Mouse (Mus musculus) CD4-positive, CD25-positive, alpha-beta regulatory T cell, adult 4 months (primary cell): ENCODE results near the gene Btg4. TPM values are rescaled to one million over a fixed set of nuclear protein-coding genes. Genes with fewer than 3 reads are reported as not detected.

Experiments
- ATAC-seq: one replicate; pipeline ENCODE4 v1.8.0; 2017
- polyA plus RNA-seq, 2 experiments: library from polyadenylated mRNA; unstranded; fragments of 100-300 nt; shearing (Covaris generic); gene quantifications; one replicate each; pipeline ENCODE4 v1.2.1; 2017

Gene Btg4
- not detected for polyA plus RNA-seq

DNA sequence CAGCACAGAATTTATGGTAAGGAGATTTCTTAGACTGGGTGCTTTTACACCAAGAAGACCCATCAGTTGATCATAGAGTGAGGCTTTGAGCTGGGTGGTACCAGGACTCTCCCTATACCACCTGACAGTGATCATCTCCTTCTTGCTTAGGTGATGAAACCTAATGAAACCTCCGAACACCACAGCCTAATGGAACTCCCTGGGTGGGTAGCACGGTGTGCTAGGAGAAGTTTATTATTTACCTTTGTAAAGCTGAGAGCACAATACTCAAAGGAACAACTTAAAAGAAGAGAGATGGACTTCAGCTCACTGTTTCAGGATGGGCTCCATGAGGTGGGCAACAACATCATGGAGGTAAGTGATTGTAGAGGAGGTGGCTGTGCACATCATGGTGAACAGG, at the start of gene Btg4:
Gene Btg4 (plus strand): TSS at position 301 of the 400 bp plus-strand sequence.
- ATAC-seq = no peak

DNA sequence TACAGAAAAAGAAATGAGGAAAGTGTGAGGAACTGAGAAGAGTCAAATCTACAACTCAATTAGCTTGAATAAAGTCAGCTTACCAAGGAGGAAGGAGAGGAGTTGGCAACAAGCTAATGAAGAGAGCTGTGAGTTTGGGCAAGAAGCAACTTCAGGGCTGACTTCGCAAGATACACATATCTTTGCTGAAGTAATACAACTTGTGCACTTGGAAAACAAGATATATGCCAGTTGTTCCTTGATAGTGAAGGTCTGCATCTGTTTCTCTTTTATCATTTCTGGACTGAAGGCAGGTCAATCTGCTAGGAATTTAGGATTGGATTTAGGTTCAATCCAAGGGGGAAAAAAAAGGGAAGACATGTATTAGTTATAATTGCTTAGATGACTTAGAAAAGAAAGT, 47.1 kb upstream of the Btg4 start:
- ATAC-seq = no peak

DNA sequence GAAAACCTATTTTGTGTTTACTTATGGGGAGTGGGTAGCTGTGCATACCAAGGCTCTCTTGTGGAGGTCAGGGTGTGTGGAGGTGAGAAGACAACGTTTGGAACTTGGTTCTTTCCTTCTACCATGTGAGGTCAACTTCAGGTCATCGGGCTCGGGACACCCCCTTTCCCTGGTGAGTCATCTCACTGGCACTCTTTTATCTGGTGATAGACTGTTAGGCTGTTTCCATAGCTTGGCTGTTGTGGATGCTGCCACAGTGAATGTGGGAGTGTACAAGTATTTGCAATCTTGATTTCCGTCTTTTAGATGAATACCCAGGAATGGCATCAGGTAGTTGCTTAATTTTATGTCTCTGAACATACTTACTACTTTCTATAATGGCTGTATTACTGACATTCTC, 45.0 kb upstream of the Btg4 start:
- no peak for ATAC-seq

DNA sequence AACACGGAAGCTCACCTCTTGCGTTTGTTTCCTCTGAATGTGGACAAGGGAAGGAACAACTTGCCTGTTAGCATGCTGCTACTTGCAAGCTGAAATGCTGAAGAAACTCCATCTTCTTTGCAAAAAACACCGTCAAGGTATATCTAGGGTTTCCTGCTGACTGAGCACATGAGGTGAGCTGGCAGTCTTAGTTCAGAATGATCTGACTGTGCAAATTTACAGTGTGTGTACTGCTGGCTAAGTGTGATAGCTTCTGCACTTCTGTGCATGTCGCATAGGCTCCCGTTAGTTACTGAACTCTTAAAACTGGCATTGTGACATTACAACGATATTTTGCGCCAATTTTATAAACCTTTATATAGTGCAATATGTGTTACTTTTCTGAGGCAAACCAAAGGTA, 41.0 kb upstream of the Btg4 start:
- peak; percentile 35 for ATAC-seq

DNA sequence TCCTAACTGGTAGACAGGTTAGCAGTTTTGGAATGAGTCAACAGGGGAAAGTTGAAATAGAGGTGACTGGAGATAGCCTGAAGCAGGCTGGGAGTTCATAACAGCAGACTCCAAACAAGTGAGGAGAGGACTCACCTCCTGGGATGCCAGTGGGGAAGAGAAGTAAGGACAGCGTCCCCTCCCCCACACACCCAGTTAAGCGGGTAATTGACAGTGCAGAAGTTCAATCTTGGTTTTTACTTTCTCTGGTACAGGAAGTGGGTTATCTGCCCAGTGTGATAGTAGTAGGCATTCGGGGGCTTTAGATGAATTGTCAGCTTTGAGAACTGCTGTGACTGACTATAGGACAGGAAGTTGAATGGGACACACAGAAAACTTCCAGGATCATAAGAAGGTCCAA, 40.4 kb upstream of the Btg4 start:
- peak; percentile 92 for ATAC-seq

DNA sequence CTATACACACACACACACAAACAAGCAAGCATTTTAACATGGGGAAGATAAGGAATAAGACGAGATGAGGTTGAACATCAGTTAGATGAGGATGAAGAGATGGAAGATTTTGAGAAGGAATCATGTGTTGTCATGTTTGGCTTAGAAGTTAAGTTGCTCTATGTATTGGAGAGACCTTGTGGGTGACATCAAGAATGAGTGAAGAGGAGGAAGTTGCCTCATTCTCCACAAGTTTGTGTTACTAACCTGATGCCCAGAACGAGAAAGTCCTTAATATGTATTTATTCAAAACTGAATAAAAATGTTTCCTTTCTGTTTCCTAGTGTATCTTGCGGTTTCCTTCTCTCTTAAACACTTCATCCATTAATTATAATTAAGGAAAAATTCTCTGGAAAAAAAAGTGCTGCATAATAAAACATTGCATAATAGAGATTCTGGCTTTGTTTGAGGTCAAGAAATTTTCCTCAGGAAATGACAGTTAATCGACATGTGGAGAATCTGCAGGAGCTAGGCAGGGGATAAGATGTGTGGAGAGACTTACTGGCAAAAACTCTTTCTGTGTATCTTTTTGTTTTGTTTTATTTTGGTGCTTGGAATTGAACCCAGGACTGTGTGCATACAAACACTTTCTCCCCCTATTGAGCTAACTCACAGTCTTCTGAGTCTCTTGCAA, 39.4 kb upstream of the Btg4 start:
- ATAC-seq = no peak

DNA sequence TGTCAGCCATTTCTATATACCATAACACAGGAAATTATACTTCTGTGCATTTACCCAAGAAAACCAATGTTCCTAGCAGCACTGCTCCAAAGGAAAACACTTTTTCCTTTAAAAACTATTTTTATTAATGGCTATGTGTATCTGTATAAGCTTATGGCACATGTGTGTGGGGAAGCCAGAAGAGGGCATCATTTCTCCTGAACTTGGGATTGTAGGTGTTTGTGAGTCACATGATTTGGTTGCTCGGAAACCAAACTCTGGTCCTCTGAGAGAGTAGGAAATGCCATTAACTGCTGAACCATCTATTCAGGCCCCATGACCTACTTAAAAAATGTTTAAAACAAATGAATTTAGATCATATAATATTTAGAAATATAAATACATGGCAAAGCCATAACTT, 33.7 kb upstream of the Btg4 start:
- no peak for ATAC-seq

DNA sequence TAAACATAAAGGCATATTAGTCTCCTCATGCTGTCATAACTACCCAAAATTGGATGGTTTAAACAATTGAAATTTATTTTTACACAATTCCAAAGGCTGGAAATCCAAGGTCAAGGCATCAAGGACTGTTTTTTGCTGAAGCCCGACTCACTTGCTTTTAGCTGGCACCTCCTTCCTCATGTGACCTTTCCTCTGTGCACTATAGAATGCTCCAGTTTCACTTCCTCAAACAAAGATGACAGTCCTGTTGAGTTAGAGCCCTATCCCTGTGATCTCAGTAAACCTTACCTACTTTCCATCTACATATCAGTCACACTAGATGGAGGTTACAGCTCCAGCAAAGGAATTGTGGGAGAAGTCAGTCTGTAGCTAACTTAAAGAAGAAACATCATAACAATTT, 30.6 kb upstream of the Btg4 start:
- no peak for ATAC-seq

DNA sequence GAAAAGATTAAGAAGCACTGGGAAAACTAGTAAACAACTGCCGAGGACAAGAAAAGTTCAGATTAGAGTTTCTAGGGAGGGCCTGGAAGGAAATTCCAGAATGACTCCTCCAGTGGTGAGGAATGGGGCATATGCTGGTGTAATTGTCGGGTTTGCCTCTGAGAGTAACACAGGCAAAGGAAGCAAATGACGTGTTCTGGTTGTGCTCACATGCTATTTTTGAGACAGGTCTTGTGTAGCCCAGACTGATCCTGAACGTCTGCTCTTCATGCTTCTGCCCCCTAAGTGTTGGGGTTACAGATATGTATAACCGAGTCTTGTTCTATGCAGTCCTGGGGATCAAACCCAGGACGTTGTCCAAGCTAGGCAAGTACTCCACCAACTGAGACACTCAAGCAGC, 29.1 kb upstream of the Btg4 start:
- no peak for ATAC-seq

DNA sequence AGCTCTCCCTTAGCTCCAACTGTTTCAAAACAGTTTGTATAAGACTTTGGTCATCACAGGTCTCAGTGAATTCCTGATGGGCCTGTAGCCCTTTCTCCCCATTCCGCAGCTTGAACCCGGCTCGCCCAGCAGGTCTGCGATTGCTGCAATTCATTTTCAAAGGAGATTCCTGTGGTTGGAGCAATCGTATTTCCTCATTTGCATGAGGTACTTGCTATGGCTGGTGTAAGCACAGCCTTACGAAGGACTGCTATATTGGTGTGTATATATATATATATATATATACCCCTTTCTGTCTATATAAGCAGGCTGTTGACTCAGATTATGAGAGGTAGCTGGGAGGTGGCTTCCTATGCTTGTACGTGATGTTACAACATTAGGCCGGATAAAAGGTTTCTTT, 28.4 kb upstream of the Btg4 start:
- no peak for ATAC-seq

DNA sequence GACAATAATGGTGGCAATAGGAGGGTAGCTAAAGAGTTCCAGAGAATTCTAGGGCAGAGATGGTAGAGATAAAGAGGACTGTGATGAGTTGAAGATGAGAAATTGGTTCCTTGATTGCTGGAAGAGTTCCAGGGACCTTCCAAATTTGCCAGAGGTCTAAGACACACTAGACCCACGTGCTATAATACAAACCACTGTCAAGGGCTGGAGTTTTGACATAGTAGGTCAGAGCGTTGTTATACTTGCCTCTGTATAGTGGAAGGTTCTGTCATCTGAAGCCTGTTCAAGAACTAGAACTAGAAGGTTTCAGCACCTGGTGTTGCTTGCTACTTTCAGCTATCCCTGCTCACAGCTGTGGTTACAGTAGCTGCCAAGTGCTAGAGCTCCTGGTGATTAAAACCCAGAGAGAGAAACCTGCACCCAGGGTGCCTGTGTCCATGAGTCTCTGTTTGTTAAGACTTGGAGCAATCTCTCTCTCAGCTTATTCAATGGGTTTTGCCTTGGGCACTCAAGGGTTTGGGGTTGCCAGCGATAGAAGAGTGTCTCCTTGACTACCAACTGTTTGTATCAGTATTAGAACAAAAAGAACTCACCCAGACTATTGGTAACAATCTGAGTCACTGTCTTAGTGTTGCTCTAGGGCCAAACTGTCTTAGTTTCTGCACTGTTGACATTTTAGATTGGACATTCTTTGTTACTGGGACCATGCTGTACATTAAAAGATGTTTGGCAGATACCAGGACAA, 27.7 kb upstream of the Btg4 start:
- ATAC-seq = peak; percentile 76

DNA sequence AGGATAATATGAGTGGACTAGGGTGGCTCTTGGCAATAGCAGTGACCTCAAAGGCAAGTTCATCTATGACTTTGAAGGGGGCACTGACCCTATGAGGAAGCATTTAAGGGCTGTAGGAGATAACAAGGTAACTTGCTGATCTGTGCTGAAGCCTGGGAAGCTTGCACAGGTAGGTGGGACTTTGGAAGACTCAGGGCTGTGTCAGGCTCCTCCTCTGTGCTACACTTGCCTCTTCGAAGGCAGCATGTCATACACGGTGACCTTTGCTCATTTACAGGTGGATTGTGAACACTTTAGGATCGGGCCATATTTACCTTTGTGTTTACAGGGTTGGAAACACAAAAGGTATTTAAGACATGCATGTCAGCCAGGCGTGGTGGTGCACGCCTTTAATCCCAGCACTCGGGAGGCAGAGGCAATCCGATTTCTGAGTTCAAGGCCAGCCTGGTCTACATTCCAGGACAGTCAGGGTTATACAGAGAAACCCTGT, 19.2 kb upstream of the Btg4 start:
- no peak for ATAC-seq

DNA sequence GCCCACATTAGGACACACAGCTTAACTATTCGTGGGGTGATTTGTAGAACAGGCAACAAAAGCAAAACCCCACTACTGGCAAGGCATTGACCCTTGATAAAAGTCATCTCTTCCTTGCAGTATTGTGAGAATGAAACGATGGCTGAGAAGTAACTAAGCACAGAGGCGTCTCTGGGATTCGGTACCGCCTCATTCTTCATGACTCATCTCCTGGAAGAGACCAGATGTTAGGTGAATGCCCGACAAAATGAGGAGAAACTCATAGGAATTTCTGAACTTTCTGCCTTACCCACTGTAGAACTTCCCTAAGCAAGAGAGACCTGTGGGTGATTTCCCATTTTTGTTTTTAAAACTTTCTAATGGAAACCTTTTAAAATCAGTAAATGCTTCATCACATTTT, 18.6 kb upstream of the Btg4 start:
- ATAC-seq = no peak

DNA sequence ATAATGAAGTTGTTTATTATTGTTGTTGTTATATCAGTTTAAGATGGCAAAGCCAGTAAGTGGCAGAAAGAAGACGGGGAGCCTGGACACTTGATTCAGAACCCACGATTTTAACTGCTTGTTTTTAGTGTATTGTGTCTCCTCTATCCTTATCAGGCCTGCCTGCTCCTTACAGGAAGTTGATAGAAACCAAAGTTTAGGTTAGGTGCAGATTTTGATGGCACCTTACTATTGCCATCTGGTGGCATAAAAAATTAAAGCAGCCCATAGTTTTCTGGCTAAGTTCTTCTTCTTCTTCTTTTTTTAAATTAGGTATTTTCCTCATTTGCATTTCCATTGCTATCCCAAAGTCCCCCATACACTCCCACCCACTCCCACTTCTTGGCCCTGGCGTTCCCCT, 8.5 kb upstream of the Btg4 start:
- ATAC-seq = peak; percentile 80

DNA sequence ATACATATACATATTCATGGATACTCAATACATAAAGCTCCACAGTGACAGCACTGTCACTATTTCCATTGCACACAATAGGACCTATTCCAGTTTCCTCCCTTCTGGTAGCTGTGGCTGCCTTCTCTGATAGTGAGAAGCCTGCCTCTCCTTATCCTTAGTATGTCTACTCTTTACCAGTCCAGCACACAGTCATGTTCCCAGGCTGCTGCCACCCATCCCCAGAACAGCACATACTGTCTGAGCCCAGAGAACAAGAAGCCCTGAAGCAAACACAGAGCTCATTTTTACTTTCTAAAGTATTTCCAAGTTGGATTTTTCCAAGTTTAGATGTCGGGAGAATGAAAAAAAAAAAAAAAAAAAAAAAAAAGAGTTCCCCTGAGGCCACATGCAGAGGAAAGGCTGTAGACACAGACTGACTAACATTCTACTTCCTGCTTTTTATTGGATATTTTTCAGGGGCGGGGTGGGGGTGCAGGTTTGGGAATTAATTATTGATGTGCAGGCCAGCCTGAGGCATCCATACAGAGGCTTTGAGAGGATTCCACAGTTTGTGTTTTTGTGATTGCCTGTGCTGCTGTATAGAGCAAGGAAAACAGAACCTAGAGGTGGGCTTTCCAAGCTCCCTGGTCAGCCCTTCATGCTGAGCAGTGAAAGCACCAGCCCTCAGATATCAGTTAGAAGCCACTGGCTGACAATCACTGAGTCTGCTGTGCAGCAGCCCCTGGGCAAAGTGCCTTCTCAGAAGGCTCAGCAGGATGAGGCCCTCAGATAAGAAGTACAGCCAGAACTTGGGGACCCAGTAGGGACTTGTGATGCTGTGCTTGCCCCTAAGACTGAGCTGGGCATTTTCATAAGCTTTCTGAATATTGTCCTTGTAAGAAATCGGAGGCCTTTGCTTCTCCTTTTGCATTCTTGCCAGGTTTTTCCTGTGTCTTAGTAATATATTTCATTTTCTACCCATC, 4.1 kb upstream of the Btg4 start:
- ATAC-seq = no peak

DNA sequence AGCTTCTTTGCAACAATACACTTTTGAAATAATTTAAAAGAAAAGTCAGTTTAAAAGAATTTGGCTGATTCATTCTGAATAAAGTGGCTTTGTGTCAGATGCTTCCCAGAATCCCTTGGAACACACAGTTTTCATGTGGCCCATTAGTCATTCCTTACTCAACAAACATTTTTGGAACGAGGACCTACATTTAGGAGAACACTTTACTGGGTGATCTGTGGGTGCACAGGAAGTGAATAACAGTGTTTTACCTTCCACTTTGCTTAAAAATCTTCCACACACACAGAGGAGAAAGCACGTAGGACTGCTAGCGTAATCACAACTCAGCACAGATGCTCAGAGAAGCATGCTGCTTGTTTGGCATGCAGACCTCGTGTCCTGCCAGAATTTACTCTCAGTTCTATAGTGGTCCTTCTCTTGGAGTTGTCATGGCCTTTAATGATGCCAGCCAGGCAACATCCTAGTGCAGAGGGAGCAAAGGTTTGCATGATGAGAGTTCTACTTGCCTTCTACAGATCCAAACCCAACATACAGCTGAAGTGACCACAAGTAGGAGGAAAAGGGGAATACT, 1.7 kb upstream of the Btg4 start:
- no peak for ATAC-seq

DNA sequence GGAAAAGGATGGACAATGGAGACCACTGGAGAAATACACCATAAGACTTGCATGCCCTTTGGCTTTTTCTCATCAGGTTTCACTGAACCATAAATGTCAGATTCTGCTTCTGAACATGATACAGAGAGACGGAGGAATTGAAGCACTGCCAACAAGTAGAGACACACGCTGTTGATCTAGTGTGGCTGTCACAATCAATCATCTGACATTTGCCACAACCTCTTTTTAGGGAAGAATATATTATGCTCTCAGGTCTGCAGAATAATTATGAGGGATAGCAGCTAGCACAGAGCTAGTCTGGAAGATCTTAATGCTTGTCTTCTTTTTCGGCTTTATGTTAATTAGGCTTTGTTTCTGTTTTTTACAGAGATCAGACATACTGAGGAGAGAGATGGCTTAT, 7.5 kb downstream of the Btg4 start:
- no peak for ATAC-seq

DNA sequence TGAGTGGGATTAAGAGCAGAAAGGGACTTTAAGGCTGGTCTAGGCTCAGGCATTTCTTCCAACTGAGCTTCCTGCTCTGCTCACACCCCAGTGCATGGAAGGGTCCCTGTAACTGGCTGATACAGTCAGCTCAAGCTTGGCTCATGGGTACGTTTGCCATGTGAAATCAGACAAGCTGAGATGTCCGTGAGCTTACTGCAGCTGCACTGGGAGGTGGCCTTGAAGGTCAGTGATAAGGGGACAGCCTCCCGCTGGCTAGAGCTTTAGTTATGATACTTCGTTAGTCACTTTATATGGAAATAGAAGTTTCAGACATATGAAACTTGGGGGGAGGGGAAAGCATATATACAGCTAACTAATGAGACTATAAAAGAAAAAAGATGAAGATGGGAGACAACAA, 10.1 kb downstream of the Btg4 start:
- ATAC-seq = no peak

DNA sequence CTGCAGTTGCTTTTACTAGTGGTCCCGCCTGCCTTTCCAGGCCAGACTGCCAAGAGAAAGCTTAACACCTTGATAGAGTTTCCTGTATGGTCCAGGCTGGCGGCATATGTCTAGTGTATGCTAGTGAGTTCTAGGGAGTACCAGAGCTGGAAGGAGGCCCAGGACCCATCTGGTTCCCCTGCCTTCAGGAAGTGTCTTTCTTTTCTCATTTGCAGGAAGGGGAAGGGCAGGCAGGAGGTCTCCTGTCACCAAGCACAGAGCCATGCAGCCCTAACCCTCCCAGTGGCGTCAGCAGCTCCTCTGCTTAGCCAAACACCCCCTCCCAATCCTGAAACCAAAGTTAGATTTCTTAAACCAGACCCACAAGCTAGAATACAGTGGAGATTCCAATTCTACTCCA, 15.1 kb downstream of the Btg4 start:
- ATAC-seq = no peak

DNA sequence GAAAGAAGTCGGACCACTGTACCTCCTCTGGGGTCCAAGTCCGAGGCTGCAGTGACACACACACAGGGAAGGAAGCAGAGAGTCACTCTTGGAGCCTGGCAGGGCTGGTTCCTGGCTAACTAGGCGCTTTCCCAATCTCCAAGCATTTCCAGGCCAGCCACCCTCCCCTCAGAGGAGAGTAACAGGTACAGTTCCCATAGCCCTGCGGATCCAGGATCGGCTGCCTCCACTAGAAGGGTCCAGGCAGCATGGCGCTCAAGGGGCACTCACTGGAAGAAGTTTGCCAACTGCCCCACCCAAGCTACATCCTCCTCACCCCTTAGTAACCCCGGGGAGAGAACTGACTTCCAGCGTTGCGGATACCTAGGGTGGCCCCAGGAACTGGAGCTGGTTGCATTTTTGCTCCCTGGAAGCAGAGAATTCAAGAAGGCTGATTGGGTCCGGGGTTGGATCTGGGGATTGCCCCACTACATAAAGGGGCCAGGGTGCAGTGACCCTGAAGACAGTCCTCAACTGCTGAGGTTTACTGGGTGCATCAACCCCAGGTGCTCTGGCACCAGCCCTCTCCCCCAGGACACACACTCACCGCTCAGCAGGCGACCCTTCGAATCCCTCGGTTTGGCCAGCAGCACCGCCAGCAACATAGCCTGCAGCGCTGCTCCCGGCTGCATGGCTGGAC, 15.7 kb downstream of the Btg4 start:
- ATAC-seq = no peak

DNA sequence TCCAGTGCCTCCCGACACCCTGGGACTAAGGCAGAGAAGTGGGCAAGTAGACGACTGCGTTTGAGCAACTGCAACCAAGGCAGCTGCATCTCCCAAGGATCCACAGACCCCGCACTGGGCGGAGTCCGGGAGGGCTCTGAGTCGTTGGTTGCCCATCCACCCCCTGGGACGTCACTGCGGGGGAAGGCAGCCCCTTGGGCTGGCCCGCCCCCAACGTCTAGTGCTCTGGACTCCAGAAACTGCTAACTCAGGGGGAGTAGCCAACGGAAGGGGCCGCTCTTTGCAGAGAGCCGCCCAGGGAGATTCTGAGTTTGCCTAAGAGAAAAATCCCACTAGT, 16.2 kb downstream of the Btg4 start, which contains the start of gene Layn:
Gene Layn (minus strand): TSS at position 116 of the 337 bp plus-strand sequence.
- ATAC-seq = no peak

DNA sequence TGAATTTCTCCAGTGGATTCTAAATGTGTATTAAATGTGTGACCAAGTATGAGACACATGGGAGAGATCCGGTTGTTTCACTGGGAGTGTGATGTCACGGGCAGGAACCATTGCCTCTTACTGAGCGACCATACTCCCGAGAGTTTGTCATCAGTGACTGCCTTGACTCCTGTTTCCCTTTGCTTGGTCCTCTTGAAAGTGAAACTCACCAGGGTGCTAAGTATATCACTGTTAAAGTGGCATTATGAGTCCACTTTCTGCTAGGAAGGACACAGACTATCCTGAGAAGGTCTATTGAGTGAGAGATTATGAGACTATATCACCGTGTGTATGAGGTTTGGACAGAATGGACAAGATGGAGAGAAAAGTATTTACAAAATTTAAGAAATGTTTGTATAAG, 20.9 kb downstream of the Btg4 start:
- no peak for ATAC-seq
